Mouse (Mus musculus): Measurements from ENCODE around the gene Fgfr2.

DNA sequence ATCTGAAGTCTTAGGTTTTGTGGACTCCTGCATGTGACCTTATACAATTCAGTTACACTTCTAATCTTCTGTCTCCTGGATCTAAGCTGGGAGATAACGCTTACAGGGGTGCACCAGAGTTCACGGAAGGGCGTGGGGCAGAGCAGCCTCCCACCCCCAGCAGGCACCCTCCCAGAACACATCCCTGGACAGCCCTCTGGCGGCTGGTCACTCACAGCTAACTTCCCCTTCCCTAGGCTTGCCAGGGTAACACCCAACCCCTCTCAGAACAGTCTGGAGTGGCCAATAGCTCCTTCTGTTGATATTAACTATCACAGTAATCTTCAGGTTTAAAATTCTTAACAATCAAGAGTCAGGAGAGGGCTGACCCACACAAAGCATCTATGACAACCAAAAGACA lies 75.9 kb downstream of the Fgfr2 start:
- peak; percentile 27; the same call in 1 of the 2 replicates for TF ChIP-seq CTCF (IDR thresholded peaks at IDR 0.05; ENCODE audit: low read depth)
- TF ChIP-seq EP300 (IDR thresholded peaks at IDR 0.05; ENCODE audit: low read depth), result no peak

Measured in liver, postnatal 0 days (tissue).